Mouse (Mus musculus): Measurements from ENCODE around the gene Rcbtb2. TPM values are rescaled to one million over a fixed set of nuclear protein-coding genes. Genes with fewer than 3 reads are reported as not detected.

The Rcbtb2 gene
- total RNA-seq, 4 experiments from 2014 or later, result 14.0 to 17.5 (median 15.7) TPM

- no peak for DNase-seq (ENCODE audit: low spot score in 2 of 2)
These were observed 81.2 kb downstream of the Rcbtb2 start for GRCm38 (mm10) chr14:73204016-73204415.

GRCm38 (mm10) chr14:73209262-73209661, 86.4 kb downstream of the Rcbtb2 start:
- no peak for DNase-seq (ENCODE audit: low spot score in 2 of 2)

GRCm38 (mm10) chr14:73210196-73210595, 87.4 kb downstream of the Rcbtb2 start:
- no peak for DNase-seq (ENCODE audit: low spot score in 2 of 2)

GRCm38 (mm10) chr14:73211477-73211876, 88.6 kb downstream of the Rcbtb2 start:
- no peak for DNase-seq (ENCODE audit: low spot score in 2 of 2)

DNA sequence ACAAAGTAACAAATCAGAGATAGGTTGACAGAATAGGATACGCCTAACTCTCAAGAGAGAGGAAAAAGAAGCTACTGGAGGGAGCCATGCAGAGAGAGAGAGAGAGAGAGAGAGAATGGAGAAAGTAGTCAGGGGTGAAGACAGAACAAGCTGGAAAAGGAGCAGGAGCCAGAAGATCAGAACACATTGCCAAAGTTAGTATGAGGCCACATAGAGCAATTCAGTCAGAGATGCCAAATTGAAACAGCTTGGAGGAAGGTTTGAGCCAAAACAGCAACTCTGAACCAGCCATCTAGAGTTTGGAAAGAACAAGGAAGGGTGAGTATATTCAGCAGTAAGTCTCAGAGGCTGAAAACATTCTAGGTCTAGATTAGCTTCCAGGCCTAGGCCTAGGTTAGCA, 94.2 kb downstream of the Rcbtb2 start:
- no peak for DNase-seq (ENCODE audit: low spot score in 2 of 2)

- DNase-seq (ENCODE audit: low spot score in 2 of 2), result no peak
These were observed 99.6 kb downstream of the Rcbtb2 start for GRCm38 (mm10) chr14:73222316-73222970.

- no peak for DNase-seq (ENCODE audit: low spot score in 2 of 2)
These were observed 103.5 kb downstream of the Rcbtb2 start for GRCm38 (mm10) chr14:73226346-73226745.

DNA sequence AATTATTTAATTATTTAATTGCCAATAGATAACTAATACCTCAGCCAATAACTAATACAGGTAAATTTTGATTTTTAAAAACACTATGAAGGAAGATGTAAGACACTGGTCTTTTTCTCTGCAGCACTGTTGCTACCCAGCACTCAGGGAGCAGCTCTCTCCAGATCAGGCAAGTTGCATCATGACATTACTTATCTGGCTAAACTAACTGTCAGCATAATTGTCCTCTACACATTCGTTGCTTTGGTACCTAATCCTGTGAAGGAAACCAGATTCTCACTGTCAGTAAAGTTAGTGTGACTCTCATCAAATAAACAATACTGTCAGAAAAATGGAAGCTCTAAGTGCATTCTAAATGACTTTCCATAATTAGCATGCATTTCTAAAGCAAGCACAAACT, 104.0 kb downstream of the Rcbtb2 start:
- no peak for DNase-seq (ENCODE audit: low spot score in 2 of 2)

GRCm38 (mm10) chr14:73231286-73231982, 108.6 kb downstream of the Rcbtb2 start:
- no peak for DNase-seq (ENCODE audit: low spot score in 2 of 2)

DNA sequence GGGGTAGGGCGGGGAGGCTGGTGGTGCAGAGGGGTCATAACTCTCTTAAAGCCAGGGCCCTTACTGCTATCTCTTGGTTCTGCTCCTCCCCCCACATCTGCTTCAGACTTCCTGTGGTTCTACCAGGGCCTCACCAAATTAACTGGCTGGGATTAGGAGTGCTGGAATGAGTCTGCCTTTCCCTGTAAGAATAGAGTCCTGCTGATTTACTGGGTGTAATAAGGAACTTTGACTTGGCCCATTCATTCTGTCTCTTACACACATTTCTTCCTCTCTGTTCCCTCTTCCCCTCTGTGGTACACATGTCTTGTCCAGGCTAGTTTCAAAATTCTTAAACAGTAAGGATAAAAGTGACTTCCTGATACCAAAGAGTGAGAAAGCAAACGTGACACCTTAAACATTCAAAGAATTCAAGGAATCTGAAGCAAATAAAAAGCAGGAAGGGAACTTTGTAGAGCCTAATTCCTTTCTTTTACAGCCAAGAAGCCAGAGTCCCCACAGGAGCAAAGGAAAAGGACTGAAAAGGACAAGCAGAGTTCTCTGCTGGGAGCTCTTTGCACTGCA, 111.7 kb downstream of the Rcbtb2 start:
- no peak for DNase-seq (ENCODE audit: low spot score in 2 of 2)

DNA sequence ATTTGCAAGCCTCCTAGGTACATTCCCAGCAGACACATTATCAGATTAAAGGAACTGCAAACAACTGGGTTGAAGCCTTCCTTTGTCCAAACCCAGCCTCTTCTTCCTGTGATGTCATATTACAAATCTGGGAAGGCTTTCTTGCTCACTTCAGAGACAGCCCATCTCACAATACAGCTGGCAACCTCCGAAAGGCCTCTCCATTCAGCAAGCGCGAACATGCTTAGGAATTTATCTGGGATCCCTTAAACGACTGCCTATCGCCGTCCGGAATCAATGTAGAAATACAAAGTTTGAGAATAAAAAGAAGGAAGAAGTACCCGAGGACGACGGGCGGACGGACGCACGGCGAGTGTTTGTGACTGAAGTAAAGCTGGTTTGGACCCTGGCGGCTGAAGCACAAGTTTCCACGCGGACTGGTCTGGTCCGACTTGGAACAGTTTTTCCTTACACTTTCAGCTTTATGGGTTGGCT, 115.0 kb downstream of the Rcbtb2 start, which contains the start of gene Lpar6:
Lpar6 (plus strand) TSS at position 48 of the 474 bp plus-strand sequence.
- DNase-seq (ENCODE audit: low spot score in 2 of 2), result peak in 1 of 2 experiments; percentile 16

GRCm38 (mm10) chr14:73238498-73239250, 115.8 kb downstream of the Rcbtb2 start:
- DNase-seq (ENCODE audit: low spot score in 2 of 2), result no peak

- DNase-seq (ENCODE audit: low spot score in 2 of 2), result no peak
These were observed 116.5 kb downstream of the Rcbtb2 start for GRCm38 (mm10) chr14:73239291-73239690.

DNA sequence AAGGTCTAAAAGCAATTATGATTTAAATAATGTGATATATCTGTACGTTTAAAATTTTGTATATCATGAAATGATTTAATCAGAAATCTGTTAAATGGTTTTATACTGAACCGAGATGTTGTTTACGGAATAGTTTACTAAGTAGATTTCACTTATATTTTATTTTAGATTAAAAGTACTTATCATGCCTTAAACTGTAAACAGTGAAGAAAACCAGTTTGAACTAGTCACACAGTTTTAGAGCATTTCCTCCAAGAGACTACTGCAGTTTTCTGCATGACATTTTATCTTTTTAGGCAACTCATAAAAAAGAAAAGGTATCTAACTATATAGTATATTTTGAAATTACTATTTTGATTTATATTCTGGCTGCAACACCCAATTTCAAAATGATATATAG, 117.0 kb downstream of the Rcbtb2 start:
- no peak for DNase-seq (ENCODE audit: low spot score in 2 of 2)

DNA sequence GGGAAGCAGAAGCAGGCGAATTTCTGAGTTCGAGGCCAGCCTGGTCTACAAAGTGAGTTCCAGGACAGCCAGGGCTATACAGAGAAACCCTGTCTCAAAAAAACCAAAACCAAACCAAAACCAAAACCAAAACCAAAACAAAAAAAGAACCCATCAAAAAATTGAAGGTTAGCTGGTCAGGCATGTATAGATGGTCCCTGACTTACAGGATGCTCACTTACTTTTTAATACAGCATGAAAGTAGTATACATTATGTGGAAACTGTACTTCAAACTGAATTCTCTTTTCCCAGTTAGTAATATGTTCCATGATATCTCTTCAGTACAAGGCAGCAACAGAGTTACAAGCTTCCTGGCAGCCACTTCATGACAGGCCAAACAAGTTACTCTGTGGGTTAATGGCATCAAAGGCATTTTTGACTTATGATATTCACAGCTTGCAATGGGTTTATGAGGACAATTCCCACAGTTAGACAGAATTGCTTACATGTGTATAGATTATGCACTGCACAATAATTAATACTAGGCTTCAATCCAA, 121.3 kb downstream of the Rcbtb2 start:
- DNase-seq (ENCODE audit: low spot score in 2 of 2), result no peak

GRCm38 (mm10) chr14:73250056-73250455, 127.2 kb downstream of the Rcbtb2 start:
- no peak for DNase-seq (ENCODE audit: low spot score in 2 of 2)

DNA sequence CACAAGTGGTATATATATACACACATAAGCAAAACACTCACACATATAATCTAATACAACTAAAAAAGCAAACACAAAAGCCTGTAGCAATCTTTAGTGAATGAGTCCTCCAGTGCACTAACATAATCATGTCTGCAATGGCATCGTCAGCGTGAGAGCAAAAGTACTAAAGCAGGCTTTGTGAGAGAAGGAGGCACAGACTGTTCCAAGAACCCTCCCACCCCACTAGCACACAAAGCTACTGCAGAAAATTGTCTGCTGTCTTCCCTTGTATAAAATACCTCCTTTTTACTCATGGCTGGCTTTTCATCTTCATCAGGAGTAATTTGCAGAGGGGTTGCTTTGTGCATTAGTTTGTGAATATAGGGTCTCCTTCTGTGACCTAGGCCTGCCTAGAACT, 129.4 kb downstream of the Rcbtb2 start:
- DNase-seq (ENCODE audit: low spot score in 2 of 2), result no peak

- DNase-seq (ENCODE audit: low spot score in 2 of 2), result no peak
These were observed 130.8 kb downstream of the Rcbtb2 start for GRCm38 (mm10) chr14:73253453-73254251.

DNA sequence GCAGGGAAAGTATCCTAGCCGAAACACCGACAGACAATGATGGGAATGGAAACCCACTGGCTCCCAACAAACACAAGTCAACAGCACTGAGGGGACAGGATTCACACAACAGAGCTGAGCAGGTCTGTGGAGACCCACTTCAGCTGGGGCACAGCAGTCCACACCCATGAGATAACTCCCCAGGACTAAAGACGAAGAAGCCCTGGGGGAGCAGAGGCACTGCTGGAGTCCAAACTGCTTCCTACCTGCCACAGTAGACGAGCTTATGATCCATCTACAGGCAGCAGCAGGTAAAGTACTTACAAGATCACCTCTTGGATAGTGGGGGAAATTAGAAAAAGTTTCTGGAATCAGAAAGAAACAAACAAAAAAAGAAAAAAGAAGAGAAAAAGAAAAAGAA, 131.6 kb downstream of the Rcbtb2 start:
- DNase-seq (ENCODE audit: low spot score in 2 of 2), result no peak

- no peak for DNase-seq (ENCODE audit: low spot score in 2 of 2)
These were observed 132.7 kb downstream of the Rcbtb2 start for GRCm38 (mm10) chr14:73255426-73255970.

Data from gastrocnemius, adult 8-10 months (tissue).